Mouse (Mus musculus): ENCODE measurements around the gene Rnf217. TPM values are rescaled to one million over a fixed set of nuclear protein-coding genes. Genes with fewer than 3 reads are reported as not detected.

Gene Rnf217
- total and polyA plus RNA-seq, 3 experiments = 4.1 to 9.1 (median 7.5) TPM

DNA sequence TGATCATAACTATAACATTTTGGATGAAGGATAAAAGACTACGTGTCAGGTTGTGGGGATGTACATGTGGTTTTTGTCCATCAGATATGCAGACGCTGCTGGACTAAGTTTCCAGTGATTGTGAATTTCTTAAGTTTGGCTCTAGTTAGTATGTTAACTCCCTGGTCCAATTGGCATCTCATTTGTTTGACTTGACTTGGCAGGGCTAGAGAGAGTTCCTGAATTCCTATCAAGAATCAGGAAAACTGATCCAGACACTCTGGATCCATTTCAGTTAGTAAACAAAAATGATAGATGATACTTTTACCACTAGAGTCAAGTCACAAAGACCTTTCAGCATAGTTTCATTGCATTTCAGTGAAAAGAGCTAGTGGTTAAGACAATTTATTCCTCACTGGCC is 112.1 kb downstream of the Rnf217 start:
- DNase-seq = no peak

DNA sequence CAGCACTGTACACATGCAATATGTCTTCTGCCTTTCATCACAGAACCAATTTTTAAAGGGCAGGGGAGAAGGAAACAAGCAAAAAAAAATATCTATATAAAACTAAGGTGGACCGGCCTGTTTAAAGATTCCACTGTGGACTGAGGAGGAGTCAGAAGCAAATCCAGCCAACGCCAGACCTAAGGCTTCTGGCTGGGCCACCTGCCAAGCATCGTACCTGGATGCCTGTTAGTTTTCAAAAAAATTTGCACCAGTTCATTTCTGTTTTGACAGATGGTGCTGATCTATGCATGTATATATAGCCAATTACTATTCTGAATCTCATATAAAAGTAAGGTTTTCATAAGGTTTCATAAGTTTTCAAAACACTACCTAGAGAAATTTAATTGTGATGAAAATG is 113.2 kb downstream of the Rnf217 start:
- DNase-seq = no peak

DNA sequence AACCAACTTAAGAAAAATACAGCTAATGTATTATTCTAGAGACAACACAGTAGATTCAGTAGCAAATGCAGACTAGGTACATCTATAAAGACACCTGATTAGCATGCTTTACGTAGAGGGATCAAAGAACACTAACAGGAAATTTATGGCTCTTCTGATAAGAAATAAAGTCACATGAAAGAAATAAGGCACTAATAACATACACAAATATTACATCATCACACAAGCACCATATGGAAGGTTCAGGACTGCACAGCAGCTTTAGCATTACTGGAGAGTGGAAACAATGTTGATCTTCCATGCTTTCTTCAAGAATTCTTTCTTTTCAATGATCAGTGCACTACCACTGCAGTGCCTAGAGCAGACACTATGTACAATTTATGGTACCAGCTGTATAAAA is 114.7 kb downstream of the Rnf217 start:
- DNase-seq = no peak

DNA sequence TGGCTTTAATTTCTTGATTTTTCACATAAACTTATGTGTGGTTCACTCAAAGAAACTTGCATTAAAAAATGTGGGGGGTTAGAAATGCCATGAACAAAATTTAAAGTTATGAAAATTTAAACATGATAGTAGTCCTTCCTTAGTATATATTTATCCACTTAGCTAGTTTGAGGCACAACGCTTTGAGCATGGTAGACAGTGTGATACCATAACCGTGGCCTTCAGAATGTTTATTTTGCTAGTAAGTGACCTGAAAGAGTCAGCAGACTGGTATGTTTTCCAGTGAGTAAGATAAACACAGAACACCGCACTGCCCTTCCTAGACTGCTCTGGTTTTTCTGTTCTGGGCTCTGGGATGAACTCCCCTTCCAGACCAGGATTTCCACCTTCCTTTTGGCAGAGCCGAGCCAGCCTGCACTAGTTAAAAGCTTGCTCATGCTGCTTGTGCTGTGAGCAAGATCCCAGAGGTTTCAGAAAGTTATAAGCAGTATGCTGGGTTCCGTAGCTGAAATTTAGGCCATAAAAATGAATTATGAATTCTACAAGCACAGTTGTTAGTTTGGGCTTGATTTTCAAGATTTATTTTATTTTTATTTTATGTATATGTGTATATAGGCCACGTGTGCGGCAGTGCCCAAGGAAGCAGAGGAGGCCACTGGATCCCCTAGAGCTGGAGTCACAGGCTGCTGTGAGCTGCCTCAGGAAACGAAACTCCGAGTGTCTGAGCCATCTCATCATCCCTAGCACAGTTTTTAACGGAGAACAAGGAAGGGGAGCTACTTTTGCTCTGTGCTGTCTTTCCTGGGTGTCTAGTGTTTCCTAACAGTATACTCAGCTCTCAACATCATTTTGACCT is 141.7 kb downstream of the Rnf217 start:
- DNase-seq = peak; percentile 20

DNA sequence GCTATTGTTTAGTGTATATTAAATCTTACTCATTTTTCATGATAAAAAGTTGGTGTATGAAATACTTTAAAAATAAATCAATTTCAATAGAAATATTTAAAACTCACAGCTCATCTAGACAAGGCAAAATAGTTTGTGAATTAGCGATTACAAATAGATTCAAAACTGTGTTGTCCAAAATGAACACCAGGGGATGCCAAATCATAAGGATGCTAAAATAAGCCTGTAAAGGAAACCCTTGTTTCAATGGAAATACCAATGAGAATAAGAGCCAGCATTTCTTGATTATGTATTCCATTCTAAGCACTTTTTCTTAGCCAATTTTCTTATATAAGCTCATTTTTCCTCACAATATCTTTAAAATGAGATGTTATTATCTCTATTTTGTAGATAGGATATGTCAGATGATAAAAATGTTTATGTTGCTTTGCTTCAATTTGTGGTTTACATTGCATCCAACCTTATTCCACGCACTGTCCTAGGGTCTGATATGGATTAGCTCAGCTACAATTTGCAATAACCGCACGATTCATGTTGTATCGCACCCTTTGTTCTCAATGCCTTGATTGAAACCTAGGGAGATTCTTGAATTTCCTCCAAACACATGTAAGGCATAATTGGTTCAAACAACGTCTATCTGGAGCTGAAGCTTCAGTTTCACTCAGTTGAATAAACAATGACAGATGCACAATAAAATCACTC is 143.0 kb downstream of the Rnf217 start:
- no peak for DNase-seq

DNA sequence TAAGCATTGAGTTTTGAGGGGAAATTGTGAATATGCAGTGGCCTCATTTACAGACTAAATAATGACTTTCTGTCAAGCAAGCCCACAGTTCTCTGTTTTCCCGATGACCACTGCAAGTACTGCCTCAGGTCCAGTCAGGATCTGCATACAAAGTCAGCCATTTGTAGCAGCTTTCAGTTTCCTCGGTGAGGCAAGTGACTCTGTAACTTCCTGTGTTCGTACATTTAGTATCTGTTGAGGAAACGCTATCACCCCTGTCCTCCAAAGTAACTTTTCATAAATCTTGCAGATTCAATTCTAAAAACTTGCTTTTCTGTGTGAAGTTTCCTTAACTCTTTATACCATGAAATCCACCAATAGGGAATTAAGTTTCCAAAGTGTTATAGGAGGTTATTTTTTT is 143.6 kb downstream of the Rnf217 start:
- DNase-seq = no peak

DNA sequence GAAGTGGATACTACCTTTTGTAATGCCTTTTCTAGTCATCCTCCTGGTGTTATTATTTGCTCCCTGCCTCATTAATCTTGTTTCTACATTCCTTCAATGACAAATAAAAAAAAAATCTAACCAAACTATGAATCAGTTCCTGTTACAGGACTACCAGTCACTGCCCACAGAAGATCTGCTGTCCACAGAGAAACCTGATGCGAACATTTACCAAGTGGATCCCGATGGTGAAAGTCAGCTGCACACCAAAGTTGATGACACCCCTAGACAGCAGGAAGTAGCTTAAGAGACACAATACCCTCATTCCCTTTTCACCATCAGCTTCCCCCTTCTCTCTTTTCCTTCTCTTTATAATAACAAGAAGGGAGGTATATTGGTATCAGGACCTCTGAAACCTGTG is 145.9 kb downstream of the Rnf217 start:
- no peak for DNase-seq

DNA sequence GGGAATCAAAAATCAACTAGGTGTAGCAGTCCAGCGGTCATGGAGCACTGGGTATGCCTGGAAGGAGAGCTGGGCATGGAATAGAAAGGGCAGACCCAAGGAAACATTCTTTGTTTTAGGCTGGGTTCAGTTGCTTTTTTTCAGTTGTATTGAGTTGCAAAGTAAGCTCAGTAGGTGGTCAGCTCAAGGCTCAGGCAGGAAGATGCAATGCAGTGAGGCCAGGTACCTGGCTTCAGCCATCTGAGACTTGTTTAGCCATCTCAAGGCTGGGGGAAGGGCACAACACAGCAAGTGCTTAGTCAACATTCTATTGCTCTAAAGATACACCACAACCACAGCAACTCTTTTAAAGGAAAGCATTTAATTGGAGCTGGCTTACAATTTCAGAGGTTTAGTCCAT is 152.2 kb downstream of the Rnf217 start:
- no peak for DNase-seq

DNA sequence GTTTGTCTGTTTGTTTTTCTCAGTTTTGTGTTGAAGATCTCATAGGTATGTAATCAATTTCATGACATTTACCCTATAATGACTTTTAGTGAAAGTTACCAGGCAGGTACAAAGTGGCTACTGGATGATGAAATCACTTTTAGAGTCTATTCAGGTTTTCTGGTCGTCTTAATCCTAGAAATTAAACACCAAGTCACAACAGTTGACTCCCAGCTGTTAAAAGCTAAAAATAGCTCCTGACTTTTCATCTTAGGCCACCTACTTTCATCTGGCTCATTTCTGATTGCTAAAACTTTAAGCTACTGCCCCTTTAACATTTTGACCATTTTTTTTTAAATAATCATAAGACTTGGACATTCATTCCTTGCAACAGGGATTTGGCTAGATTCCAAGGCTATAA is 161.9 kb downstream of the Rnf217 start:
- no peak for DNase-seq

DNA sequence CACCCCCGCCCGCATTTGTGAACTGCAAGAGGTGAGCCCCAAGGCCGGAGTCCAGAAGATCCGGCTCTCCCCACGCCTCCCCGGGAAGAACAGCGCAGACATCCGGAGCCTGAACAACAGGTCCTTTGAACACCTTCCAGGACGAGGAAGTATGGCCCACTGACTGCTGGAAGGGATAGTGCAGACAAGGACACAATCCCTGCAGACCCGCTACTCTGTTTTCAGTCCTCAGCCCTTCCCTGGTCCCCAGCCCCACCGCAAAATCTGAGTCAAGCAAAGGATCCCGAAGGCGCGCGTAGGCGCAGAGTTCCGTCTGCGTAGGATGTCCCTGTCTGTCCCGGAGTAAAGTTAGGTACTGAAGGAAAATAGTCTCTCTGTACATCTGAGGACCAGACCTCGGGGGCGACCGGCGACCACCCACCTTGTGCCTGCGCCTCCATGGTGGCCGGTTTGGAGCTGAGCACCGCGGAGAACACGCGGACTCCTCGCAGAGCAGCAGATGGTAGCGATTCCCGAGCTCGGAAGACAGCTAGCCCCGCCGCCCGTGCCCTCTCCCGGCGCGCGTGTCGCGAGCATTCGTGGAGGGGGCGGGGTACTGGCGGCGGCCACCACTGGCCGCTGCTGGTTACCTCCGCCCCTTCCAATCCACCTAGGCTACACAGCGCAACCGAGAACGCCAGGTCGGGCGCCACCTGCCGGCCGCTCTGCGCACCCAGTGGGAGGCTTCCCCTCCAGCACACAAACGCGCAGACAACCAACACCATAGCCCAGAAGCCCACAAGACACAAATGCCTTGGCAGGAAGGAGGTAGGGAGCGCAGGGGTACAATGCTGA is 163.5 kb downstream of the Rnf217 start, which contains the start of gene Tpd52l1:
TSS of gene Tpd52l1 (minus strand) at position 668 of the 834 bp plus-strand sequence.
- DNase-seq = peak; percentile 94

DNA sequence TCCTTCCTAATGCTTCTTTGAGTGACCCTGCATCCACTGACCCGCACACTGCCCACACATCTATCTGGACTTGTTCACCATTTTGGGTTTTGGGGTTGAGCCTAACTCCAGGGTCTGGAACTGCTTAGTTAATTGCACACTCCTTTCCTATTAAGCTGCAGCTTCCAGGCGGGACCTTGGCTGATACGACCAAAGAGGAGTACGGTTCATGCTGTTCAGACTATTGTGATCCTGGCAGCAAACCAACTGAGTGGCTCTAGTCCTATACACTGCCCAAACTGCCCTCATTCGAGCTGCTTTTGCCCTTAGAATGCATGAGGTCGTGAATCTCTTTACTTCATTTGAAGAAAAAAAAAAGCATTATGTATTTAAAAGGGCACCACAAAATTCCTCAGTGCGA is 164.8 kb downstream of the Rnf217 start:
- DNase-seq = no peak

Other genes starting within 250 kb of the Rnf217 start
- gene Tpd52l1, start 163.2 kb downstream of the Rnf217 start, total RNA-seq (2021) = 10 to 100 TPM; 41.7 to 43.3 TPM
- 11.4 and 14.5 TPM in 2 replicates for gene Tpd52l1, start 163.2 kb downstream of the Rnf217 start, polyA plus RNA-seq (2012; rRNA removed)

Data from adrenal gland, adult 2 months (tissue).